Mouse (Mus musculus) limb, embryonic 14.5 days (tissue): ENCODE measurements around the gene Nptn. TPM values are rescaled to one million over a fixed set of nuclear protein-coding genes. Genes with fewer than 3 reads are reported as not detected.

Experiments
- ATAC-seq: fragments of 200-750 bp; cut with Nextera tagmentation; 2 replicates; pipeline ENCODE4 v1.8.0; 2017; ENCODE audit warnings: low read depth, moderate number of reproducible peaks, moderate TSS enrichment; ENCODE audit not compliant: low FRiP score
- DNase-seq: peaks from one replicate; pipeline ENCODE4 v3.0.0-alpha.2; 2015; ENCODE audit warnings: low spot score
- H3K27ac ChIP-seq: fragments of 300-500 bp; sonication (generic); replicated peaks from 2 replicates; pipeline ENCODE4 v1.5.1; 2014; ENCODE audit warnings: low read depth, mild to moderate bottlenecking, low read length, moderate library complexity, mixed read lengths
- H3K27me3 ChIP-seq: fragments of 300-500 bp; sonication (generic); 2 replicates; pipeline ENCODE4 v1.6.1; 2014; ENCODE audit warnings: low read length, mixed read lengths; ENCODE audit not compliant: control insufficient read depth, insufficient read depth
- H3K36me3 ChIP-seq: fragments of 300-500 bp; sonication (generic); 2 replicates; pipeline ENCODE4 v1.6.1; 2014; ENCODE audit warnings: mild to moderate bottlenecking, low read length, moderate library complexity, mixed read lengths; ENCODE audit not compliant: control insufficient read depth, insufficient read depth
- H3K4me1 ChIP-seq: fragments of 300-500 bp; sonication (generic); 2 replicates; pipeline ENCODE4 v1.6.1; 2014; ENCODE audit warnings: antibody characterized with exemption, low read length, mixed read lengths; ENCODE audit not compliant: control insufficient read depth, insufficient read depth
- H3K4me2 ChIP-seq: fragments of 300-500 bp; sonication (generic); replicated peaks from 2 replicates; pipeline ENCODE4 v1.6.1; 2014; ENCODE audit warnings: low read depth, mild to moderate bottlenecking, low read length, moderate library complexity; ENCODE audit not compliant: severe bottlenecking
- H3K4me3 ChIP-seq: fragments of 300-500 bp; sonication (generic); replicated peaks from 2 replicates; pipeline ENCODE4 v1.5.1; 2014; ENCODE audit warnings: low read length
- H3K9ac ChIP-seq: fragments of 300-500 bp; sonication (generic); 2 replicates; pipeline ENCODE4 v1.6.1; 2014; ENCODE audit warnings: mild to moderate bottlenecking, low read depth, low read length, moderate library complexity; ENCODE audit not compliant: severe bottlenecking
- H3K9me3 ChIP-seq: fragments of 300-500 bp; sonication (generic); 2 replicates; pipeline ENCODE4 v1.6.1; 2016; ENCODE audit warnings: low read length; ENCODE audit not compliant: control insufficient read depth
- POLR2A ChIP-seq: fragments of 200-500 bp; IDR thresholded peaks from 2 replicates; pipeline ENCODE4 v1.8.0; 2012; ENCODE audit warnings: inconsistent platforms, mild to moderate bottlenecking, moderate library complexity, borderline replicate concordance; ENCODE audit not compliant: insufficient read depth, insufficient read length; ENCODE audit errors: extremely low read depth
- WGBS: fragments of 180-500 bp; shearing (Covaris S2); extraction: QIAGEN DNeasy Blood & Tissue Kit; methylation state at CpG from one replicate; pipeline ENCODE4 v1.1.7; 2014; 5-methylcytosine and 5-hydroxymethylcytosine counted together
- polyA plus RNA-seq, 2 experiments: library from polyadenylated mRNA; depleted of rRNA in 1 of 2; stranded (reverse) in 1 of 2; unstranded in 1 of 2; fragments of >200 nt; fragmentation: Nextera tagmentation in 1 of 2; extraction: Ambion mirVana in 1 of 2; gene quantifications; 2 replicates each; pipeline versions ENCODE4 v1.2.1 to v1.2.3; 2012 to 2014

Nptn gene
- polyA plus RNA-seq, 2 experiments, result 135 to 335 TPM

DNA sequence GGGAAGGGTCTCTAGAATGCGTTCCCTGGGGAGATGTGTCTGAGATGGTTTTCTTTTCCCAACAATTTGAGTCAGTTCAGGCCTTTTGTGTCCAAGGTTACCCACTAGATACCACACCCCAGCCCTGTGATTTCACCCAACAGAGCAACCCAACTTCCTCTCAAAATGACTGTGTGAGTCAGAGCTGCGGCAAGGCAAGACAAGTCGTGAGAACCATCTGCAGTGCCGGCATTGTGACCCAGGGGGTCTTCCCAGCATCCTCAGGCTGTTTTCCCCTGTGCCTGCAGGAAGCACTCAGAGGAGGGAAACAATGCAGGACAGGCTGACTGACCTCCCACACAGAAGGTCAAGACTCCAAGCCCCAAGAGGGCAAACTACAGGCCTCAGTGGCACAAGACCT lies 33.1 kb upstream of the Nptn start:
- Histone ChIP-seq H3K27me3 (no peaks in the 10 kb centered on the region), H3K4me3 (no peak overlapping the region), H3K9me3 (no peaks in the 10 kb centered on the region), H3K4me2 (no peak overlapping the region), H3K9ac (no peak overlapping the region), H3K36me3 (no peaks in the 10 kb centered on the region), H3K4me1 (peaks cover 21% of the 10 kb centered on the region), H3K27ac (no peak overlapping the region)
- ATAC-seq, result no peak
- WGBS, result 61% methylated on average over 4 of the region's 4 CpGs
- no peak for TF ChIP-seq POLR2A
- DNase-seq, result no peak

DNA sequence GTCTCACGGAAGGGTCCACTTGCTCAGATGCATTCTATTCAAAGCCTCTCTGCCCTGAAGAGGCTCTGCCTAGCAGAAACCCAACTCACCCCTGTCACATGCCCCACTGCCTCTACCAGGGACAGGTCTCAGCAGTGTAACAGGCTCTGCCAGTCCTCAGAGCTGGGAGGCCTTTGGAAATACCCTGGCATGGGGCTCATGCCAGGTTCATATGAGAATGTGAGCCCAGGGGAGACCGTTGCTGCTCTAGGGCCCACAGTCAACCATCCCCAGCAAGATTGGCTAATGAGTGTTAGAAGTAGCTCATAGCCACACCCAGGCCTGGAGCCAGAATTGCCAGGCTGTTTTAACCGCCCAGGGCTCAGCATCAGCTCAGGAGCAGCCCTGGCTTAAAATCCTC lies 32.3 kb upstream of the Nptn start:
- Histone ChIP-seq H3K9me3 (no peaks in the 10 kb centered on the region), H3K4me1 (peaks cover 23% of the 10 kb centered on the region), H3K9ac (no peak overlapping the region), H3K27me3 (no peaks in the 10 kb centered on the region), H3K36me3 (no peaks in the 10 kb centered on the region), H3K27ac (no peak overlapping the region), H3K4me2 (no peak overlapping the region), H3K4me3 (no peak overlapping the region)
- DNase-seq (no peak), ATAC-seq (no peak)
- no peak for TF ChIP-seq POLR2A
- WGBS, result 70% methylated on average over 3 of the region's 3 CpGs

DNA sequence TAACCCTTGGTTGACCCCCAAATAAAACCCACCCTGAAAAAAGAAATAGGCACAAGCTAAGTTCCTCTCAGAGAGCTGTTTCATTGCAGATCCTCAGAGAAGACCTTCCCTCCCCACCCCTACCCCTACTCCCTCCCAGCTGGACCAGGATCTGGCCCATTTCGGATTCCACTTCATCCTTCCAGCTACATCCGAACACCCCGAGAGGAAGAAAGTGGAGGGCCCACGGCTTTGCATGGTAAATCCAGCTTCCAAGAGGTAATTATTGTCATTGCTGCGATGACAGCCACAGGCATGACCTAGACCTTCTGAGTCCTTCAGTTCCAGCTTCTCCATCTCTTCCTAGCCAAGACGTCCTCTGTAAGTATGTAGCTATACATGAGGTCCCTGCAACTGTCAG lies 31.1 kb upstream of the Nptn start:
- H3K4me1 ChIP-seq, result peaks cover 29% of the 10 kb centered on the region
- H3K27ac ChIP-seq, result no peak overlapping the region
- WGBS, result 90% methylated on average over 6 of the region's 6 CpGs
- H3K9me3 ChIP-seq, result no peaks in the 10 kb centered on the region
- no peak overlapping the region for H3K9ac ChIP-seq
- no peaks in the 10 kb centered on the region for H3K36me3 ChIP-seq
- H3K4me2 ChIP-seq, result no peak overlapping the region
- TF ChIP-seq POLR2A, result no peak
- no peak overlapping the region for H3K4me3 ChIP-seq
- DNase-seq, result no peak
- ATAC-seq, result no peak
- no peaks in the 10 kb centered on the region for H3K27me3 ChIP-seq

DNA sequence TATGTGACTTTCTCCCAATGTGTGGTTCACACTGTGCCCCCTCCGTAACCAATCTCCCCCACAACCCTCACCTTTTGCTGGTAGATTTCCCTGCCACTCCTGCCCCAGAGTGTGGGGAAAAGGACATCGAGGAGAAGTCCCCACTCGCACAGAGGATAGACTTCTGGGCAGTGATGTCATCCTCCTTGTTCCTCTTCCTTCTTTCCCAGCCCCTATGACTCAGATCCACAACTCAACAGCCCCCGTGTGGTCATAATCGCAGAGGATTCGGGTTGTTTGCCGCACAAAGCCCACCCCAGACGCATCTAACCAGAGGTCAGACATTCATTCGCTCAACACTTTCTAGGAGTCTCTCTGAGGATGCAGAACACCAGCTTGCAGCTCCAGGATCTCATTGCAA lies 30.0 kb upstream of the Nptn start:
- DNase-seq, result no peak
- no peak for ATAC-seq
- no peak overlapping the region for H3K27ac ChIP-seq
- H3K4me1 ChIP-seq, result peaks cover 32% of the 10 kb centered on the region
- no peaks in the 10 kb centered on the region for H3K27me3 ChIP-seq
- no peaks in the 10 kb centered on the region for H3K9me3 ChIP-seq
- H3K9ac ChIP-seq, result no peak overlapping the region
- WGBS, result 76% methylated on average over 9 of the region's 9 CpGs
- H3K4me2 ChIP-seq, result no peak overlapping the region
- TF ChIP-seq POLR2A, result no peak
- H3K36me3 ChIP-seq, result no peaks in the 10 kb centered on the region
- no peak overlapping the region for H3K4me3 ChIP-seq

DNA sequence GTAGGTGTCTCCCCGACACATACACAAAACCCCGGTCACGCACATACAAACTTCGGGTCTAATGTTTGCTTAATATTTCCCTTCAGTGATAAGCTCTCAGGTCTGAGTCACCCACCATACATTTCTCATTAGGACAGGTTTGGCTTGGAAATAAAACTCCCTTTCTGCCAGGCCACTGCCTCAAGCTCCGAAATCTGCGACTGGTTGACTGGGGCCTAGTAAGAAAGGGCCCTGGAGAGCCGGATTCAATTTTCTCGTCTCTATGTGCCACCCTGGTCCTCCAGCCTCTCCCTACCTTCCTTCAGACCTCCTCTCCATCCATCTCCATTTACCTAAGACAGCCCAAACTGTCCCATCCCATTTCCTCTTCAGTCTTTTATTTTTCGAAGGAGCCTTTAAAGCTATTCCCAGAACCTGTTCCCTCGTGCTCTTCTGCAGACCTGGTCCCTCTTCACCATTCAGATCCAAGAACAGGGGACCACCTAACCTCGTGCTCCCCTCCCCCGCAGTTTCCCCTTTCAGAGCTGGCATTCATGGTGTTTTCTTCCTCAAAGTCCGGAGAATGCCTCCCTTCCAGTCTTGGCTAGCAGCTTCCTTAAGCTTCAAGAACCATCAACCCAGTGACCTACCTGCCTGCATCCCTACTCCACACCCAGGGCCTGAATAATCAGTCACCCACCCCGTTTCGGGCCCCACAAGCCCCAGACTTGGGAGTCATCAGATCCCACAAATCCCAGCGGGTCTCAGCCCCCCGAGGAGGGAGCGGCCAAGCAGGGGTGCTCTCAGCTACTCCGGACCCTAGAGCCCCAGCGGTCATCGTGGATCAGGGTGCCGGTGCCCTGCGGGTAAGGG lies 27.8 kb upstream of the Nptn start:
- H3K36me3 ChIP-seq, result no peaks in the 10 kb centered on the region
- TF ChIP-seq POLR2A, result no peak
- H3K9ac ChIP-seq, result peak overlapping the region; percentile 97
- H3K4me3 ChIP-seq, result peak overlapping the region; percentile 88
- H3K27ac ChIP-seq, result peak overlapping the region; percentile 97
- DNase-seq (no peak), ATAC-seq (no peak)
- no peaks in the 10 kb centered on the region for H3K27me3 ChIP-seq
- H3K4me1 ChIP-seq, result peaks cover 24% of the 10 kb centered on the region
- WGBS, result 10% methylated on average over 23 of the region's 23 CpGs
- peak overlapping the region; percentile 76 for H3K4me2 ChIP-seq
- no peaks in the 10 kb centered on the region for H3K9me3 ChIP-seq
